Mouse (Mus musculus) monocyte, adult 59 days (primary cell): ENCODE measurements around the gene Tmem38a. TPM values are rescaled to one million over a fixed set of nuclear protein-coding genes. Genes with fewer than 3 reads are reported as not detected.

Experiments used
- total RNA-seq, 2 experiments: library from RNA; stranded (reverse); gene quantifications; one replicate each; pipeline ENCODE4 v1.2.4; 2023

Gene Tmem38a
- total RNA-seq: 1 to 10 TPM; 4.4 to 4.5 TPM

DNA sequence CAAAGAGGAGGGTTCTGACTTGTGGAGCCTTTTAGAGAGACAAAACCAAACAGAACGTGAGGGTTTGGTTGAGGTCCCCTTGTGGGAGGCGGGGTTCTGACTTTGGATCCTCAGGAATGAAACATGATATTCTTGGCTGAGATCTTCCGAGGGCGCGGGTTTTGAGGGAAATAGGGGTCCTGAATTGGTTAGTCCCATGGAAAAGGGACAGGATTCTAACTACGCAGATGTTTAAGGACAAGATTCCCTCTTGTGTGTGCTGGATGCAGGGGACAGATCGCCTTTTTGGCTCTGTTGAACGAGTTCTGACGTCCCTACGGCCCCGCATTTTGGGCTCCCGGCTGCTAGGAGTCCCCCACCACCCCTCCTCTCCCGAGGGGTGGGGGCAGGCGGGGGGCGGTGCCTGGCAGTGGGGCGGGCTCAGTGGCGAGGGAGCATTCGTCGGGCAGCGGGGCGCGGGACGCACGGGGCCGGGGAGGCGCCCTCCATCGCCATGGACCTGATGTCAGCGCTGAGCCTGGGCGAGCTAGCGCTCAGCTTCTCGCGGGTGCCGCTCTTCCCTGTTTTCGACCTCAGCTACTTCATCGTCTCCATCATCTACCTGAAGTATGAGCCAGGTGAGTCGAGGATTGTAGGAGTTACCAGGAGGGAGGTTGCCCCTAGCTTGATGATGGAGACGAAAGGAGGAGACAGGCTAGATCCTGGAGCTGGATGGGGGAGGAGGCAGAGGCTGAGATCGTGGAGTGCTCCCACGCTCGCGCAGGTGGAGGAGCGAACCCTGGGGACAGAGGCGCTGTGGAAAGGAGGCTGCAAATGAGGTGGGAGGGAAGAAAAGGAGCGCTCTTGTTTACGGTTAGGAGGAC lies at the start of gene Tmem38a:
Tmem38a (plus strand) TSS at position 445 of the 863 bp plus-strand sequence.

DNA sequence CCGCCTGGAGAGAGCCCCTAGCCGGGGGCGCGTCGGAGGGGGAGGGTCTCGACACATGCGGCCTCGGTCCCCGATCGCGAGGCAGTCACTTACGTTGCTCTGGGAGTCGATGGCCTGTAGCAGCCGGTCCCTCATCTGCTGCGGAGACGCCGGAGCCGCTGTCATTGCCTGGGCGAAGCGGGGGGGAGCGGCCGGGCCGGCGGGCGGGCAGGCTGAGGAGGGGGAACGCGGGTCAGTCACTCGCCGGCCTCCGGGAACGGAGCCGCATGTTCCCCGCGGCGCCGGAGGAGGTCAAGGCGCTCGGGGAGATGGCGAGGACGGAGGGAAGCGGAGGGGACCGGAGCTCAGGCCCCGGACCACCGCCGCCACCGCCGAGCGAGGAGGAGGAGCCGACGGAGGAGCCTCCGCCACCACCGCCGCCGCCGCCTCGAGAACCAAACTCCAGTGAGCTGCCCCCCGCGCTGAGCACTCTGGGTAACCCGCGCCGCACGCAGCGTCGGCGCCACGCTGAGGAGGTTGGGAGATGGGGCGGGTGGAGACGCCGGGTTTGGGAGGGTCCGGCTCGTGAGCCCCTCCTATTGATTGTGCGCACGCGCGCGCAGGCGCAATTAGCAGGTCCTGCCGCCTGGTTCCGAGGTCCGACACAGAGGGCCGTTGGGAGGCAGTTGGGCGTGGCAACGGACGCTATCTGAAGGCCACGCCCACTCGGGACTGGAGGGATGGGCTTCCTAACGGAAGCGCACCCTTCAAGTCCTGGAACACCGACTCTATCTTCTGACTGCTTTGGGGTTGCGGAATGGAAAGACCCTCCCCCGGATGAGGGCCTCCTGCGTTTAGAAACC lies 23.8 kb upstream of the Tmem38a start, which contains the start of gene Med26:
Med26 (minus strand) TSS at position 469 of the 842 bp plus-strand sequence.

DNA sequence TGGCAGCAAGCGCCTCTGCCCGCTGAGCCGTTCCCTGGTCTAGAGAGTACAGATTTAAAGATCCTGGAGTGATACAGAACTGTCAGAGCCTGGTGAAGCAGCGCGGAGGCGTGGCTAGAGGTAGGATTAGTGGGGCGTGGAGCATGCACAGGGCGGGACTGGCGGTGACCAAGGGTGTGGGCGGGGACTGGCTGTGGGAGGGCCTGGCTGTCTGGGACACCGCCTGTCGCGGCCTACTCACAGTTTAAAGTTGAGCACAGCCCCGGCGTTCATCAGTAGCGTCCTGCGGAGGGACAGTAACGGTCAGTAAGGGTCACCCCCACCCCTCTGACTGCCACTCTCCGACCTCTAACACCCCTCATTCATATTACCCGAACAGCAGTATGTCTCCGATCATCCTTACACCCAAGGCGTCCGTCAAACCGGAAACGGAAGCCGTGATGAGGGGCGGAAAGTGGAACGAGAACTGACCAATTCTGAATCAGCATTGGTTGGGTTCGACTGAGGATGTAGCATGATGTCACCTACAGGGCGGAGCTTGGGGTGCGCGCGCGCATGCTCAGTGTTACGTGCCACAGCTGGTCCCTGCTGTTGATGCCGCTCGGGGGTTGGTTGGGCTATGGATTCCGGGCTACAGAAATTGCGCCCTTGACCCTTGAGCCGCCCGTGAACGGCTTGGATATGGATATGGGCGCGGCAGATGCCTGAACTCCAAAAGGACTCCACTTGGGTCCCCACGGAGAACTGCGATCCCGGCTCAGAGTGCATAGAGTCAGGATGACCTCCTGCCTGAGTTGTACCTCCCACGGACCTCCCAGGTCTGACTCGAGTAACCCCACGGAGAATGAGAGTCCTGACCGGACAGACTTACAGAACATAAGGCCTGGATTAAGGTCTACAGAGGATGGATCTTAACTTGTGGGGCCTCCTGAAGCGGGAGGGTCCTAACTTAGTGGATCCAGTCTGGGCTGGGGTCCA lies 933 bp upstream of the Tmem38a start, which contains the start of gene Smim7:
Smim7 (minus strand) TSS at position 456 of the 978 bp plus-strand sequence.

Other genes with a start within 250 kb of the Tmem38a start
- 100 to 1,000 TPM; 105 to 109 TPM for gene Eps15l1, start 150.6 kb upstream of the Tmem38a start, total RNA-seq
- not detected for gene Calr3, start 128.2 kb upstream of the Tmem38a start, total RNA-seq
- 1 to 10 TPM; 3.9 to 5.3 TPM for gene 1700030K09Rik, start 128.2 kb upstream of the Tmem38a start, total RNA-seq
- 10 to 100 TPM; 74.3 to 77.6 TPM for gene Cherp, start 96.8 kb upstream of the Tmem38a start, total RNA-seq
- gene Slc35e1, start 79.4 kb upstream of the Tmem38a start, total RNA-seq: 10 to 100 TPM; 49.6 to 56.4 TPM
- gene Med26, start 23.8 kb upstream of the Tmem38a start, total RNA-seq: 10 to 100 TPM; 12.1 to 13.4 TPM
- 100 to 1,000 TPM; 104 to 112 TPM for gene Smim7, start 967 bp upstream of the Tmem38a start, total RNA-seq
- not detected for gene Nwd1, start 74.7 kb downstream of the Tmem38a start, total RNA-seq
- gene Sin3b, start 151.2 kb downstream of the Tmem38a start, total RNA-seq: 100 to 1,000 TPM; 127 to 142 TPM
- under 1 TPM in 1 of 2 experiments, not detected in 1; 0.49 TPM for gene F2rl3, start 189.8 kb downstream of the Tmem38a start, total RNA-seq